Mouse (Mus musculus): ENCODE measurements around the gene Prkd2.

- no peak for TF ChIP-seq EP300 (IDR thresholded peaks at IDR 0.05; ENCODE audit: insufficient read depth, low read depth, low read length)
- no peak for TF ChIP-seq POLR2A (IDR thresholded peaks at IDR 0.05; ENCODE audit: insufficient read depth, low read depth, low read length)
These were observed 841 bp upstream of the Prkd2 start for GRCm38 (mm10) chr7:16841561-16842560.

Measured in heart, adult 2 months (tissue).